Mouse (Mus musculus): ENCODE measurements around the gene Tgfb1. TPM values are rescaled to one million over a fixed set of nuclear protein-coding genes. Genes with fewer than 3 reads are reported as not detected.
A peak's percentile ranks its signal among the peaks of the same experiment; 100 is the strongest.

Gene Tgfb1
- polyA plus RNA-seq, 1 experiment = 152 TPM

GRCm38 (mm10) chr7:25679971-25680370 lies 6.8 kb upstream of the Tgfb1 start:
- WGBS = 5% methylated on average over 6 of the region's 6 CpGs
- TF ChIP-seq POLR2A (IDR thresholded peaks at IDR 0.05; ENCODE audit: low read depth, low read length) = no peak
- no peak for TF ChIP-seq CTCF (IDR thresholded peaks at IDR 0.05; ENCODE audit: extremely low read depth, insufficient read depth, insufficient read length, insufficient replicate concordance)
- Histone ChIP-seq H3K4me1 (ENCODE audit: control insufficient read depth, insufficient read depth, insufficient read length) (peaks cover 35% of the 10 kb centered on the region), H3K4me3 (ENCODE audit: extremely low read depth, insufficient read depth, insufficient read length) (peak overlapping the region; percentile 40), H3K27ac (ENCODE audit: insufficient read depth, low read length) (peak overlapping the region; percentile 99), H3K36me3 (ENCODE audit: control insufficient read depth, insufficient read depth, low read length) (no peaks in the 10 kb centered on the region), H3K27me3 (ENCODE audit: control insufficient read depth, insufficient read depth, low read length) (peaks cover 1% of the 10 kb centered on the region; the same call in 1 of the 2 replicates)
- no peak for DNase-seq (ENCODE audit: low read depth in 1 of 2, low spot score in 2 of 2)

GRCm38 (mm10) chr7:25680514-25681258 lies 6.1 kb upstream of the Tgfb1 start, which contains the start of gene B9d2:
Gene B9d2 (plus strand): TSS chr7:25680780.
- Histone ChIP-seq H3K27ac (ENCODE audit: insufficient read depth, low read length) (peak within 1 kb of the TSS; percentile 99), H3K36me3 (ENCODE audit: control insufficient read depth, insufficient read depth, low read length) (no peaks in the 10 kb centered on the region), H3K4me1 (ENCODE audit: control insufficient read depth, insufficient read depth, insufficient read length) (peaks cover 35% of the 10 kb centered on the region), H3K27me3 (ENCODE audit: control insufficient read depth, insufficient read depth, low read length) (no peaks in the 10 kb centered on the region), H3K4me3 (ENCODE audit: extremely low read depth, insufficient read depth, insufficient read length) (peak within 1 kb of the TSS; percentile 80)
- under 1% methylated on average over 46 of the region's 46 CpGs for WGBS
- peak; percentile 95 to 99 for DNase-seq (ENCODE audit: low read depth in 1 of 2, low spot score in 2 of 2)
- TF ChIP-seq CTCF (IDR thresholded peaks at IDR 0.05; ENCODE audit: extremely low read depth, insufficient read depth, insufficient read length, insufficient replicate concordance) = no peak
- no peak; the same call in none of the 2 replicates for TF ChIP-seq POLR2A (IDR thresholded peaks at IDR 0.05; ENCODE audit: low read depth, low read length)

- Histone ChIP-seq H3K36me3 (ENCODE audit: control insufficient read depth, insufficient read depth, low read length) (no peaks in the 10 kb centered on the region), H3K4me3 (ENCODE audit: extremely low read depth, insufficient read depth, insufficient read length) (peak overlapping the region; percentile 37; the same call in 1 of the 2 replicates), H3K4me1 (ENCODE audit: control insufficient read depth, insufficient read depth, insufficient read length) (peaks cover 43% of the 10 kb centered on the region), H3K27ac (ENCODE audit: insufficient read depth, low read length) (peak overlapping the region; percentile 99), H3K27me3 (ENCODE audit: control insufficient read depth, insufficient read depth, low read length) (no peaks in the 10 kb centered on the region)
- DNase-seq (ENCODE audit: low read depth in 1 of 2, low spot score in 2 of 2) = peak in 1 of 2 experiments; percentile 37
- WGBS = 6% methylated on average over 15 of the region's 15 CpGs
- TF ChIP-seq POLR2A (IDR thresholded peaks at IDR 0.05; ENCODE audit: low read depth, low read length) (no peak), CTCF (IDR thresholded peaks at IDR 0.05; ENCODE audit: extremely low read depth, insufficient read depth, insufficient read length, insufficient replicate concordance) (no peak)
These were observed 5.2 kb upstream of the Tgfb1 start for GRCm38 (mm10) chr7:25681341-25682231.

- DNase-seq (ENCODE audit: low read depth in 1 of 2, low spot score in 2 of 2) = peak; percentile 61 to 83
- Histone ChIP-seq H3K4me3 (ENCODE audit: extremely low read depth, insufficient read depth, insufficient read length) (no peak overlapping the region), H3K27me3 (ENCODE audit: control insufficient read depth, insufficient read depth, low read length) (no peaks in the 10 kb centered on the region), H3K27ac (ENCODE audit: insufficient read depth, low read length) (peak overlapping the region; percentile 93), H3K36me3 (ENCODE audit: control insufficient read depth, insufficient read depth, low read length) (no peaks in the 10 kb centered on the region), H3K4me1 (ENCODE audit: control insufficient read depth, insufficient read depth, insufficient read length) (peaks cover 43% of the 10 kb centered on the region)
- 6% methylated on average over 7 of the region's 7 CpGs for WGBS
- TF ChIP-seq POLR2A (IDR thresholded peaks at IDR 0.05; ENCODE audit: low read depth, low read length) (peak; percentile 91), CTCF (IDR thresholded peaks at IDR 0.05; ENCODE audit: extremely low read depth, insufficient read depth, insufficient read length, insufficient replicate concordance) (no peak)
These were observed 3.2 kb upstream of the Tgfb1 start for GRCm38 (mm10) chr7:25683474-25684180.

GRCm38 (mm10) chr7:25684659-25685058 lies 2.1 kb upstream of the Tgfb1 start:
- Histone ChIP-seq H3K36me3 (ENCODE audit: control insufficient read depth, insufficient read depth, low read length) (no peaks in the 10 kb centered on the region), H3K27ac (ENCODE audit: insufficient read depth, low read length) (peak overlapping the region; percentile 93), H3K4me1 (ENCODE audit: control insufficient read depth, insufficient read depth, insufficient read length) (peaks cover 46% of the 10 kb centered on the region), H3K4me3 (ENCODE audit: extremely low read depth, insufficient read depth, insufficient read length) (no peak overlapping the region), H3K27me3 (ENCODE audit: control insufficient read depth, insufficient read depth, low read length) (no peaks in the 10 kb centered on the region)
- no peak for DNase-seq (ENCODE audit: low read depth in 1 of 2, low spot score in 2 of 2)
- 93% methylated on average over 6 of the region's 6 CpGs for WGBS
- TF ChIP-seq CTCF (IDR thresholded peaks at IDR 0.05; ENCODE audit: extremely low read depth, insufficient read depth, insufficient read length, insufficient replicate concordance) = no peak
- no peak for TF ChIP-seq POLR2A (IDR thresholded peaks at IDR 0.05; ENCODE audit: low read depth, low read length)

GRCm38 (mm10) chr7:25685926-25686470 lies 804 bp upstream of the Tgfb1 start:
- DNase-seq (ENCODE audit: low read depth in 1 of 2, low spot score in 2 of 2) = no peak
- Histone ChIP-seq H3K36me3 (ENCODE audit: control insufficient read depth, insufficient read depth, low read length) (peaks cover 2% of the 10 kb centered on the region; the same call in 1 of the 2 replicates), H3K4me3 (ENCODE audit: extremely low read depth, insufficient read depth, insufficient read length) (peak overlapping the region; percentile 88; the same call in 1 of the 2 replicates), H3K27me3 (ENCODE audit: control insufficient read depth, insufficient read depth, low read length) (no peaks in the 10 kb centered on the region), H3K27ac (ENCODE audit: insufficient read depth, low read length) (peak overlapping the region; percentile 75), H3K4me1 (ENCODE audit: control insufficient read depth, insufficient read depth, insufficient read length) (peaks cover 54% of the 10 kb centered on the region)
- TF ChIP-seq CTCF (IDR thresholded peaks at IDR 0.05; ENCODE audit: extremely low read depth, insufficient read depth, insufficient read length, insufficient replicate concordance) = no peak
- TF ChIP-seq POLR2A (IDR thresholded peaks at IDR 0.05; ENCODE audit: low read depth, low read length) = no peak
- WGBS = 79% methylated on average over 21 of the region's 21 CpGs

Data from spleen, adult 2 months (tissue).